Mouse (Mus musculus): ENCODE measurements around the gene Asb4. TPM values are rescaled to one million over a fixed set of nuclear protein-coding genes. Genes with fewer than 3 reads are reported as not detected.

Asb4 gene
- polyA plus RNA-seq, 1 experiment from 2014 or later, result 28.7 TPM

DNA sequence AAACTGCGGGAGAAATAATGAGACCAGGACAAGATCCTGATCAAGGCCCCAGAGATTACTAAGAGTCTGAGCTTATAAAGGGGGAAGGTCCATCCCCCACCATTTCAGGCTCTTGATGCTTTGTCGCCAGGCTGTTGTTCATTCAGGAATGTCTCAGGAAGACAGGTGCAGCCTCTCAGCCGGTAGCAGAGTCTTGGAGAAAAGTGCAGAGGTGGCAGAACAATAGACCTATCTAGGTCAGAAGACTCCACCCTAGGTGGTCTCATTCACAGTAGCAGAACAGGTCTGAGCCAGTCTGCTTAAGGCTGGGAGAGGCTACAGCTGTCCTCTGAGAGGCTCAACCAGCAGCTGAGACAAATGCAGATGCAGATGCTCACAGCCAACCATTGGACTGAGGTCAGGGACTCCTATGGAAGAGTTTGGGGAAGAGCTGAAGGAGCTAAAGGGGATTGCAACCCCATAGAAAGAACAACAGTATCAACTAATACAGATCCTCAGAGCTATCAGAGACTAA lies 99.1 kb downstream of the Asb4 start:
- Histone ChIP-seq H3K9me3 (ENCODE audit: control insufficient read depth, low read length) (no peaks in the 10 kb centered on the region), H3K4me2 (replicated peaks; ENCODE audit: low read depth, low read length) (no peak overlapping the region), H3K4me3 (ENCODE audit: low read depth, low read length) (no peak overlapping the region), H3K36me3 (ENCODE audit: control insufficient read depth, insufficient read depth, low read length) (no peaks in the 10 kb centered on the region), H3K27ac (ENCODE audit: low read depth, low read length) (no peak overlapping the region), H3K4me1 (replicated peaks; ENCODE audit: control insufficient read depth, insufficient read depth, low read length) (no peaks in the 10 kb centered on the region), H3K9ac (ENCODE audit: low read depth, low read length) (no peak overlapping the region), H3K27me3 (ENCODE audit: control insufficient read depth, insufficient read depth, low read length) (no peaks in the 10 kb centered on the region)
- WGBS, result 65% methylated on average over 3 of the region's 3 CpGs
- DNase-seq (ENCODE audit: low spot score) (no peak), ATAC-seq (ENCODE audit: low FRiP score) (no peak)

Other genes with a start within 250 kb of the Asb4 start
- gene Pon1, start 189.4 kb upstream of the Asb4 start, polyA plus RNA-seq (2014; fragmentation: Nextera tagmentation; extraction: Ambion mirVana), result 0.22 TPM in 1 of 2 replicates, not detected in the other
- gene Pon3, start 127.1 kb upstream of the Asb4 start, polyA plus RNA-seq (2014; fragmentation: Nextera tagmentation; extraction: Ambion mirVana), result 7.2 and 8.1 TPM in 2 replicates
- gene Pon2, start 84.9 kb upstream of the Asb4 start, polyA plus RNA-seq (2014; fragmentation: Nextera tagmentation; extraction: Ambion mirVana), result 31.2 and 33.0 TPM in 2 replicates
- 0.45 and 0.82 TPM in 2 replicates for gene Pdk4, start 112.9 kb downstream of the Asb4 start, polyA plus RNA-seq (2014; fragmentation: Nextera tagmentation; extraction: Ambion mirVana)